Mouse (Mus musculus) bone marrow macrophage, adult 2 months (primary cell): ENCODE measurements around the gene Pou2f1. TPM values are rescaled to one million over a fixed set of nuclear protein-coding genes. Genes with fewer than 3 reads are reported as not detected.
A peak's percentile ranks its signal among the peaks of the same experiment; 100 is the strongest.

Experiments used
- H3K27ac ChIP-seq: 2 replicates; pipeline ENCODE4 v1.5.1; 2012; ENCODE audit warnings: low read depth, low read length; ENCODE audit not compliant: insufficient read depth
- H3K4me1 ChIP-seq: 2 replicates; pipeline ENCODE4 v1.6.1; 2012; ENCODE audit warnings: low read length; ENCODE audit not compliant: control insufficient read depth, insufficient read depth
- H3K4me3 ChIP-seq: 2 replicates; pipeline ENCODE4 v1.5.1; 2012; ENCODE audit warnings: mild to moderate bottlenecking, low read length, moderate library complexity; ENCODE audit not compliant: insufficient read depth
- CTCF ChIP-seq: IDR thresholded peaks from 2 replicates; pipeline ENCODE4 v1.5.1; 2012; ENCODE audit warnings: low read depth, mild to moderate bottlenecking, low read length, moderate library complexity
- POLR2A ChIP-seq: IDR thresholded peaks from 2 replicates; pipeline ENCODE4 v1.6.1; 2012; ENCODE audit warnings: mild to moderate bottlenecking, low read depth, low read length, borderline replicate concordance
- polyA plus RNA-seq: library from polyadenylated mRNA; stranded (reverse); fragments of >200 nt; gene quantifications from 2 replicates; pipeline ENCODE4 v1.2.4, GENCODE M21; 2012; ENCODE audit not compliant: missing spikeins, insufficient read depth, insufficient read length

Pou2f1 gene
- polyA plus RNA-seq, 1 experiment, result 12.3 TPM

DNA sequence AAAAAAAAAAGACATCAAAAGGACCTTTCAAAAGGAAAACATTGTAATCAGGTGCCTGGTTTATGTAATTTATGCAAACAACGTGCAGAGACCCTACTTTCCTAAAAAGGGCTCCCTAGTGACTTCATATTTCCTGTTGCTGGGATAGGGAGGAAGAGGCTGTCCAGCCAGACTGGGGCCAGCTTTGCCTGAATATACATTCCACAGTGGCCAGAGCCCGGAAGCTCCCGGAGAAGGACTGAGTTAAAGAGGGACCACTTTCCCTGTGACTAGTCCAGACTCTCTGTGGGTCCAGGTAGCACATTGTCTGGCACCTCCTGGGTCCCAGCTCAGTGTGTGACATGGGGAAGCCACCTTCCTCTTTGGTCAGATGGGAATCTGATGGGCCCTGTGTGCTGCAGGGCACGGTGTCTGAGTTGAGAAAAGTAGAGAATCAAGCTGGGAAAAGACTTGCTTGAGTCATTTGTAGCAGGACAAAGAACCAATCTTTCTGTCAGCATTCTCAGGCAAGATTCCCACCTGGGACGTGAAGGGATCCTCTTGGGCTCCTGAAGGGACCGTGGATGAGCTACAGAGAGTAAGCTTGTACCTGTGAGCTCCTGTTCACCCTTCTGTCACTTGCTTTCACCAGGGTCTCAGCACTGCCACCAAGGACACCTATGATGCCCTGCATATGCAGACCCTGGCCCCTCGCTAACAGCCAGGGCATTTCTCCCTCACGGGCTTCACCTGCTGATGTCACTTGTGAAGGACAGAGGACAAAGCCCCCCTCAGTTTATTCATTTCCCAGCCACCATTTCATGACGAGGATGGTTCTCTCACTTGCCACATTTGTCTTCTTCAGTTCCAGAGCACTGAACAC, 141.9 kb downstream of the Pou2f1 start:
- H3K27ac ChIP-seq, result no peak overlapping the region
- TF ChIP-seq POLR2A (no peak), CTCF (no peak)

DNA sequence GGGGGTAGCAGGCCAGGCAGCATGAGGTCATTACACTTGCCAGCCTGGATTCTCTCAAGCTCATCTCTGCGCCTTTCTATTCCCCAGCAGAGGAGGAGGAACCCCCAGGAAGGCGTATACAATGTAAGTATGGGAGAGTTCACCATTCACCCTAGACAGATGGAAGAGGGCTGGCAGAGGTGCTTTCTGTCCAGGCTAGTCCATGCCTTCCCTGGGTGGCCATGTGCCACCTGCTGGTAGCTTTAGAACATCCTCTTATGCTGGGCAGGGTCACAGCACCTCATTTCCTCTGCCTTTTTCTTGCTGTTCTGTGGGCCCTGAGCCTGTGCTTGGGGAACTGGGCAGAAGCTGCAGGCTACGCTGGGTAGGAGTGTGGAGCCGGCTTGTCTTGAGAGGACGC, 144.1 kb downstream of the Pou2f1 start:
- TF ChIP-seq POLR2A (no peak), CTCF (no peak)
- Histone ChIP-seq H3K27ac (no peak overlapping the region), H3K4me3 (no peak overlapping the region), H3K4me1 (peaks cover 2% of the 10 kb centered on the region; the same call in 1 of the 2 replicates)

More for the DNA sequence above, 141.9 kb downstream of the Pou2f1 start:
- Histone ChIP-seq H3K4me1 (no peaks in the 10 kb centered on the region), H3K4me3 (no peak overlapping the region)

GRCm38 (mm10) chr1:165857279-165857678, 145.2 kb downstream of the Pou2f1 start:
- TF ChIP-seq CTCF (no peak), POLR2A (no peak)
- Histone ChIP-seq H3K4me1 (peaks cover 2% of the 10 kb centered on the region; the same call in 1 of the 2 replicates), H3K27ac (no peak overlapping the region)

DNA sequence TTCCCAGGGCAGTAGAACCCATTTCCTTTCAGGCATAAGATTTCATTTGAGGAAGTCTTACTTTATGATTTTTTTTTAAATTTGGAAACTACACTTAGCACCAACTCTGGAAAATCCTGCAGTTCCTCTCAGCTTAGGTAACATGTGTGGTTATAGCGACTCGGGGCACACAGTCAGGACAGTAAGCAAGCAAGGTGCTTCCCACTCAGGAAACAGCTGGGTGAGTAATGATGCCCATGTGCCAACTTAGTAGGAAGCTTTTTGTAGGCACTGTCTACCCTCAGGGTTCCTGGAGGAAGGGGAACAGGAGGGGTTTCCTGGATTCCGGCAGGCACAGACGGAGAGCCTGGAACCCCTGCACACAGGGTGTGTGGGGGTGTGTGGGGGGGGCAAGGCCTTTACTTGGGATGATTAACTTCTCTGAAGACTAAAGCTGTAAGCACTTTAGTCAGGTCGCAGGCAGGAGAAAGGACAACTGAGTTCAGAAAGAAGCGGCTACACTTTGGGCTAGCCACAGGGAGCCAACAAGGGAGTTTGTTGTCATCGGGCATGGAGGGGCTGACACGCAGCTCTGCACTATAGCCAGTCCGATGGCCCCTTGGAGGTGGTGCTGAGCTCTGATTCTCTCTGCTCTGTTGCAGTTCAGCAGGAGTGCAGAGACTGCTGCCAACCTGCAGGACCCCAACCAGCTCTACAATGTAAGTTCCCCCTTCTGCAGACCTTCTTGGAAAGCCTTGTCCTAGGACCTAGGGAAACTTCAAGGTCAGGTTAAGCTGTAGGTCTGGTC, 146.5 kb downstream of the Pou2f1 start:
- H3K4me3 ChIP-seq, result no peak overlapping the region

More at GRCm38 (mm10) chr1:165857279-165857678, 145.2 kb downstream of the Pou2f1 start:
- H3K4me3 ChIP-seq, result no peak overlapping the region

GRCm38 (mm10) chr1:165853729-165854420, 148.6 kb downstream of the Pou2f1 start:
- TF ChIP-seq POLR2A (no peak), CTCF (peak; percentile 89)

More for the DNA sequence above, 146.5 kb downstream of the Pou2f1 start:
- TF ChIP-seq CTCF (no peak), POLR2A (no peak)
- no peak overlapping the region for H3K27ac ChIP-seq
- peaks cover 2% of the 10 kb centered on the region; the same call in 1 of the 2 replicates for H3K4me1 ChIP-seq

GRCm38 (mm10) chr1:165853131-165853721, 149.3 kb downstream of the Pou2f1 start:
- H3K4me1 ChIP-seq, result peaks cover 5% of the 10 kb centered on the region; the same call in 1 of the 2 replicates
- H3K4me3 ChIP-seq, result no peak overlapping the region
- TF ChIP-seq POLR2A (no peak), CTCF (no peak)
- H3K27ac ChIP-seq, result no peak overlapping the region

More at GRCm38 (mm10) chr1:165853729-165854420, 148.6 kb downstream of the Pou2f1 start:
- Histone ChIP-seq H3K27ac (no peak overlapping the region), H3K4me3 (no peak overlapping the region), H3K4me1 (peaks cover 4% of the 10 kb centered on the region; the same call in 1 of the 2 replicates)

- no peak overlapping the region for H3K4me3 ChIP-seq
- no peak overlapping the region for H3K27ac ChIP-seq
- peaks cover 5% of the 10 kb centered on the region; the same call in 1 of the 2 replicates for H3K4me1 ChIP-seq
- TF ChIP-seq CTCF, result no peak
Measured at GRCm38 (mm10) chr1:165852131-165852530, 150.3 kb downstream of the Pou2f1 start.

GRCm38 (mm10) chr1:165849458-165850445, 152.7 kb downstream of the Pou2f1 start:
- Histone ChIP-seq H3K4me1 (peaks cover 3% of the 10 kb centered on the region; the same call in 1 of the 2 replicates), H3K27ac (no peak overlapping the region), H3K4me3 (no peak overlapping the region)
- no peak for TF ChIP-seq CTCF
- TF ChIP-seq POLR2A, result no peak
